ENCODE assay signal across 8 mouse cellular contexts in genomic region chr2:28755451-28755850, GRCm38 (mm10). TPM values are rescaled to one million over a fixed set of nuclear protein-coding genes. Genes with fewer than 3 reads are reported as not detected.
DNase-seq lines count a peak whose midpoint lies in the region; ATAC-seq and TF ChIP-seq lines count a peak whose summit lies in the region.

No protein-coding gene starts in this region.

- peaks cover 40% of the 10 kb centered on the region for H3K4me1 ChIP-seq in midbrain, embryonic 10.5 days
- peaks cover 42% of the 10 kb centered on the region for H3K4me1 ChIP-seq in midbrain, embryonic 13.5 days (replicated peaks)
- H3K4me1 ChIP-seq in cerebellum, adult 2 months (ENCODE audit: control insufficient read depth, insufficient read depth, low read length) = no peaks in the 10 kb centered on the region
- H3K4me1 ChIP-seq in limb, embryonic 13.5 days = peaks cover 30% of the 10 kb centered on the region
- peaks cover 6% of the 10 kb centered on the region; the same call in 1 of the 2 replicates for H3K4me1 ChIP-seq in neural tube, embryonic 11.5 days (ENCODE audit: control insufficient read depth, insufficient read depth, low read length)

- H3K9ac ChIP-seq in midbrain, embryonic 13.5 days (replicated peaks) = no peak overlapping the region
- peak overlapping the region; percentile 39; the same call in 1 of the 2 replicates for H3K9ac ChIP-seq in limb, embryonic 13.5 days
- H3K9ac ChIP-seq in neural tube, embryonic 11.5 days (ENCODE audit: low read length) = no peak overlapping the region

- H3K36me3 ChIP-seq in midbrain, embryonic 10.5 days = no peaks in the 10 kb centered on the region
- no peaks in the 10 kb centered on the region for H3K36me3 ChIP-seq in midbrain, embryonic 13.5 days
- no peaks in the 10 kb centered on the region for H3K36me3 ChIP-seq in limb, embryonic 13.5 days
- no peaks in the 10 kb centered on the region for H3K36me3 ChIP-seq in neural tube, embryonic 11.5 days (ENCODE audit: control insufficient read depth, insufficient read depth, low read length)

- TF ChIP-seq POLR2A in cerebellum, adult 2 months (IDR thresholded peaks at IDR 0.05; ENCODE audit: borderline replicate concordance, insufficient read depth, low read length) = no peak

- H3K27ac ChIP-seq in midbrain, embryonic 10.5 days (replicated peaks) = no peak overlapping the region
- H3K27ac ChIP-seq in midbrain, embryonic 13.5 days = no peak overlapping the region
- no peak overlapping the region for H3K27ac ChIP-seq in cerebellum, adult 2 months (ENCODE audit: insufficient read depth, low read length)
- H3K27ac ChIP-seq in limb, embryonic 13.5 days = no peak overlapping the region
- no peak overlapping the region for H3K27ac ChIP-seq in neural tube, embryonic 11.5 days (ENCODE audit: low read depth, low read length)

- TF ChIP-seq CTCF in cerebellum, adult 2 months (IDR thresholded peaks at IDR 0.05; ENCODE audit: borderline replicate concordance, insufficient read depth, low read depth, low read length) = peak; percentile 83

- H3K4me2 ChIP-seq in midbrain, embryonic 13.5 days (replicated peaks) = no peak overlapping the region
- H3K4me2 ChIP-seq in limb, embryonic 13.5 days (replicated peaks) = no peak overlapping the region; the same call in 1 of the 2 replicates
- H3K4me2 ChIP-seq in neural tube, embryonic 11.5 days (ENCODE audit: low read depth) = no peak overlapping the region

- WGBS in midbrain, embryonic 10.5 days = 5% methylated on average over 7 of the region's 7 CpGs
- 5% methylated on average over 7 of the region's 7 CpGs for WGBS in midbrain, embryonic 13.5 days
- 3% methylated on average over 7 of the region's 7 CpGs for WGBS in cerebellum, adult 2 months
- 2% methylated on average over 7 of the region's 7 CpGs for WGBS in limb, embryonic 13.5 days
- WGBS in neural tube, embryonic 11.5 days = 5% methylated on average over 7 of the region's 7 CpGs

- H3K4me3 ChIP-seq in midbrain, embryonic 10.5 days = no peak overlapping the region
- no peak overlapping the region for H3K4me3 ChIP-seq in midbrain, embryonic 13.5 days (replicated peaks)
- H3K4me3 ChIP-seq in cerebellum, adult 2 months (replicated peaks; ENCODE audit: insufficient read depth, low read depth, low read length) = no peak overlapping the region
- no peak overlapping the region for H3K4me3 ChIP-seq in limb, embryonic 13.5 days
- no peak overlapping the region for H3K4me3 ChIP-seq in neural tube, embryonic 11.5 days (ENCODE audit: low read depth, low read length)

- peaks cover 90% of the 10 kb centered on the region for H3K27me3 ChIP-seq in midbrain, embryonic 10.5 days (ENCODE audit: low read depth, poor library complexity, severe bottlenecking)
- H3K27me3 ChIP-seq in midbrain, embryonic 13.5 days = peaks cover 55% of the 10 kb centered on the region
- peaks cover 4% of the 10 kb centered on the region for H3K27me3 ChIP-seq in cerebellum, adult 2 months (ENCODE audit: control insufficient read depth, insufficient read depth, low read length)
- H3K27me3 ChIP-seq in limb, embryonic 13.5 days = peaks cover 60% of the 10 kb centered on the region
- peaks cover 13% of the 10 kb centered on the region for H3K27me3 ChIP-seq in neural tube, embryonic 11.5 days (ENCODE audit: control insufficient read depth, insufficient read depth, low read length)

- no peaks in the 10 kb centered on the region for H3K9me3 ChIP-seq in midbrain, embryonic 10.5 days (replicated peaks)
- H3K9me3 ChIP-seq in midbrain, embryonic 13.5 days = no peaks in the 10 kb centered on the region
- H3K9me3 ChIP-seq in limb, embryonic 13.5 days = no peaks in the 10 kb centered on the region
- no peaks in the 10 kb centered on the region for H3K9me3 ChIP-seq in neural tube, embryonic 11.5 days (ENCODE audit: control insufficient read depth, low read length)

- DNase-seq in midbrain, embryonic 10.5 days (ENCODE audit: low spot score) = peak; percentile 79
- DNase-seq in cerebellum, adult 2 months = peak; percentile 77 to 86
- peak; percentile 42 to 84 for DNase-seq in frontal cortex, postnatal 14 days (ENCODE audit: low spot score in 2 of 2)
- peak; percentile 58 to 81 for DNase-seq in kidney, adult 8-10 months
- peak; percentile 82 for DNase-seq in neural tube, embryonic 11.5 days (ENCODE audit: low spot score)
- peak; percentile 88 for DNase-seq in testis, postnatal 10 days (ENCODE audit: low spot score)

- ATAC-seq in midbrain, embryonic 13.5 days = no peak; the same call in 1 of the 2 replicates
- ATAC-seq in limb, embryonic 13.5 days (ENCODE audit: low FRiP score, low read depth) = no peak
- ATAC-seq in neural tube, embryonic 11.5 days (ENCODE audit: insufficient read depth, low FRiP score, low TSS enrichment) = no peak

RNA-seq across cellular contexts. Expression of gene Ak8, which starts 55.5 kb away (rescaled TPM):
- polyA plus RNA-seq in midbrain, embryonic 10.5 days (2016; fragmentation: Nextera tagmentation; extraction: Ambion mirVana) = 0.61 and 0.72 TPM in 2 replicates
- polyA plus RNA-seq in midbrain, embryonic 13.5 days (2015; fragmentation: Nextera tagmentation; extraction: Ambion mirVana) = 2.2 and 2.6 TPM in 2 replicates
- polyA plus RNA-seq in cerebellum, adult 2 months (2012; rRNA removed) = 0.70 and 0.98 TPM in 2 replicates
- polyA plus RNA-seq in limb, embryonic 13.5 days (2015; fragmentation: Nextera tagmentation; extraction: Ambion mirVana) = 0.74 and 0.75 TPM in 2 replicates
- polyA plus RNA-seq in neural tube, embryonic 11.5 days (2014; fragmentation: Nextera tagmentation; extraction: Ambion mirVana) = 0.34 and 0.41 TPM in 2 replicates

RNA-seq across cellular contexts. Expression of gene Spaca9, which starts 55.9 kb away (rescaled TPM):
- 1.7 and 3.2 TPM in 2 replicates for polyA plus RNA-seq in midbrain, embryonic 10.5 days (2016; fragmentation: Nextera tagmentation; extraction: Ambion mirVana)
- 1.1 and 1.6 TPM in 2 replicates for polyA plus RNA-seq in midbrain, embryonic 13.5 days (2015; fragmentation: Nextera tagmentation; extraction: Ambion mirVana)
- 0.61 and 1.5 TPM in 2 replicates for polyA plus RNA-seq in cerebellum, adult 2 months (2012; rRNA removed)
- polyA plus RNA-seq in limb, embryonic 13.5 days (2015; fragmentation: Nextera tagmentation; extraction: Ambion mirVana) = 1.7 and 2.0 TPM in 2 replicates
- polyA plus RNA-seq in neural tube, embryonic 11.5 days (2014; fragmentation: Nextera tagmentation; extraction: Ambion mirVana) = 0.99 and 1.2 TPM in 2 replicates
